In genomic region chr16:74172673-74173072, GRCm38 (mm10) we compare ENCODE assay signal across 22 mouse cellular contexts.
DNase-seq lines count a peak whose midpoint lies in the region; ATAC-seq lines count a peak whose summit lies in the region.
"Had no signal": no experiment of that assay in that cellular context is flagged by ENCODE, and none has a peak within 500 bp of the region (broad histone marks: within the 10 kb centered on the region; RNA-seq: fewer than 3 reads in every experiment).

No protein-coding gene starts in this region.

- no peak overlapping the region for H3K4me2 ChIP-seq in kidney, embryonic 15.5 days
- H3K4me2 ChIP-seq in embryonic facial prominence, embryonic 15.5 days (replicated peaks) = no peak overlapping the region
- H3K4me2 ChIP-seq: heart, embryonic 11.5 days; limb, embryonic 13.5 days; liver, embryonic 12.5 days; midbrain, embryonic 12.5 days had no signal

- no peak overlapping the region for H3K4me3 ChIP-seq in kidney, embryonic 15.5 days (replicated peaks)
- H3K4me3 ChIP-seq in embryonic facial prominence, embryonic 15.5 days (replicated peaks) = no peak overlapping the region
- H3K4me3 ChIP-seq: limb, embryonic 13.5 days; liver, embryonic 12.5 days; midbrain, embryonic 12.5 days had no signal

- H3K27ac ChIP-seq in kidney, embryonic 15.5 days = no peak overlapping the region
- H3K27ac ChIP-seq in embryonic facial prominence, embryonic 15.5 days (replicated peaks) = no peak overlapping the region
- H3K27ac ChIP-seq: limb, embryonic 13.5 days; liver, embryonic 12.5 days; midbrain, embryonic 12.5 days had no signal

- peaks cover 14% of the 10 kb centered on the region for H3K4me1 ChIP-seq in kidney, embryonic 15.5 days
- peaks cover 4% of the 10 kb centered on the region; the same call in 1 of the 2 replicates for H3K4me1 ChIP-seq in embryonic facial prominence, embryonic 15.5 days
- H3K4me1 ChIP-seq: liver, embryonic 12.5 days; midbrain, embryonic 12.5 days had no signal

- 70% methylated on average over 3 of the region's 3 CpGs for WGBS in kidney, embryonic 15.5 days
- 76% methylated on average over 3 of the region's 3 CpGs for WGBS in embryonic facial prominence, embryonic 15.5 days

- DNase-seq in kidney, postnatal 14 days = no peak
- peak; percentile 21 for DNase-seq in embryo, embryonic 10 days (ENCODE audit: low spot score)
- DNase-seq in embryo, embryonic 11 days = peak; percentile 23
- DNase-seq in MN1 (ENCODE audit: low spot score) = no peak
- DNase-seq in heart, postnatal 36 days = no peak
- DNase-seq: adrenal gland, postnatal 10 days; cerebellum, adult 8-10 months; gastrocnemius, postnatal 14 days; heart, adult 11 months; kidney, adult 11 months; layer of hippocampus, adult 9-11 months; lung, adult 18-20 months; lung, postnatal 10 days; right cerebral cortex, postnatal 4 days; thymus, postnatal 25 days had no signal

- 0 out of 2 replicates have a peak, but pooled peaks have one; percentile 40 for ATAC-seq in kidney, embryonic 15.5 days (replicated peaks; ENCODE audit: low FRiP score)
- peak; percentile 51; the same call in 1 of the 2 replicates for ATAC-seq in embryonic facial prominence, embryonic 15.5 days (ENCODE audit: insufficient number of reproducible peaks, low FRiP score, low TSS enrichment, low read depth)
- ATAC-seq: activated CD4-positive, CD25-positive, alpha-beta regulatory T cell, adult 4 months; liver, embryonic 12.5 days had no signal

- intact Hi-C loops in heart, postnatal 36 days (cut with DNase I) = no loop called here

- H3K9me3 ChIP-seq in kidney, embryonic 15.5 days (replicated peaks) = no peaks in the 10 kb centered on the region
- no peaks in the 10 kb centered on the region for H3K9me3 ChIP-seq in embryonic facial prominence, embryonic 15.5 days (replicated peaks)
- H3K9me3 ChIP-seq: limb, embryonic 13.5 days; liver, embryonic 12.5 days; midbrain, embryonic 12.5 days had no signal

- no peak overlapping the region for H3K9ac ChIP-seq in kidney, embryonic 15.5 days
- no peak overlapping the region for H3K9ac ChIP-seq in embryonic facial prominence, embryonic 15.5 days
- H3K9ac ChIP-seq: limb, embryonic 13.5 days; liver, embryonic 12.5 days; midbrain, embryonic 12.5 days had no signal

- H3K36me3 ChIP-seq in kidney, embryonic 15.5 days = no peaks in the 10 kb centered on the region
- H3K36me3 ChIP-seq in embryonic facial prominence, embryonic 15.5 days = no peaks in the 10 kb centered on the region
- H3K36me3 ChIP-seq: limb, embryonic 13.5 days; liver, embryonic 12.5 days; midbrain, embryonic 12.5 days had no signal

- H3K27me3 ChIP-seq in kidney, embryonic 15.5 days = no peaks in the 10 kb centered on the region
- no peaks in the 10 kb centered on the region for H3K27me3 ChIP-seq in embryonic facial prominence, embryonic 15.5 days
- H3K27me3 ChIP-seq: limb, embryonic 13.5 days; liver, embryonic 12.5 days; midbrain, embryonic 12.5 days had no signal

Comparison
In these comparisons a context has a peak if more than half of its experiments do, and no peak if none do; other contexts are left out.
1. DNase-seq: peak in embryo, embryonic 10 days (single experiment) and embryo, embryonic 11 days (single experiment); none in kidney, postnatal 14 days (single experiment), MN1 (single experiment) and heart, postnatal 36 days (0 of 2).